Mouse (Mus musculus) v-Abl transformed pro-B cells (cell line): ENCODE measurements around the gene Gm21969.

Source experiments
- in situ Hi-C, 2 experiments: fragments of 400-800 bp; cut with MboI; formaldehyde crosslinking; loops; one replicate each; pipeline ENCODE4 v1.15.1; 2025; ENCODE audit not compliant: unreplicated experiment in 2 of 2

Gm21969 gene

DNA sequence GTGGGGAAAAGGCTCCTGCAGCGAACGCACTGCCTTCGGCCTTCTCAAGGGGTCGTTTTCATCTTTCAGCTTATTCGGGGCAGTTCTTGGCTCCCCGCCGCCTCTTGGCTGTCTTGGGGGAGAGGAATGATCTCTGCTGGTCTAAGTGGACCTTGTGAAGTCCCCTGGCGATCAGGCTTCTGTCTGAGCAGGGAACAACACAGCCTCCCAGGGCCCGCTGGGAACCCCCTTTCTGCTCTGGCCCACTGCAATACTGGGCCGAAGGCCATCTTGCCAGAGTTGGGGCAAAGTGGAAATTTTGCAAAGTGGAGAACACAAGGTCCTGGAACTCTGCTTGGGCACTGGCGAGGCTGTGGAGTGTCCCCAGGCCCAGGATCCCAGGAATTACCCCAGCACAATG lies 18.3 kb upstream of the Gm21969 start:
- in situ Hi-C loops, result no loop called here

DNA sequence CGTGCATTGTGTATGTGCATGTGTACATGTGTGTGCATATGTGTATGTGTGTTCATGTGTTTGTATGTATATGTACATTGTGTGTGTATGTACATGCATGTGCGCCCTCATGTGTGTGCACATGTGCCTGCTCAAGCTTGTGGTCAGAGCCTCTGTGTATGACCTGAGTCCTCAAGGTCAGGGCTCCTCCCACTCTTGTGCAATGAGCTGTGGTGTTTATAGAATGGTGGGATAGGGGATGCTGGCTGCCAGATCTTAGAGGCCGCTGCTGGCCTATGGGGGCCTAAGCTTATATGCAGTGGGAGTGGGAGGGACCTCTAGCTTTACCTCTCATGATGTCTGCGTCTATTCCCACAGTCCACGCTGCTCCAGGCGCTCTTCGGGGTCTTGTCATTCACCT lies 17.3 kb upstream of the Gm21969 start:
- in situ Hi-C loops, result no loop called here

DNA sequence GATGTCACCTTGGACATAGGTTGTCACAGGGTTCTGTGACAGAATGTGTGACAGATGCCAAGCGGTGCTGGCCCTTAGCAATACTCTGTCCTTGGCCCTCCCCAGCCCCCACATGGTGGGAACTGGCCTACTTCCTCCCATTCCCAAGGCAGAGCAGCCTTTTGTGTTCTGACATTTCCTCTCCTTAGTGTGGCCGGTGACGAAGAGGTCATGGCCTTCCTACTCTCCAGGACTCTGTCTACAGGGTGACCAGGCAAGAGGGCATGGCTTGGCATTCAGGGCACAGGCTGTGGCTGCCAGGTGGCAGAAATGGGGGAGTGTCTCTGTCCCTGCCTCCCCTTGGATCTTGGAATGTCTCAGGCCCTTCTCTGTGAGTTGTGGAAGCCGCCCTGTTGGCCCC lies 15.6 kb upstream of the Gm21969 start:
- in situ Hi-C loops, result no loop called here

DNA sequence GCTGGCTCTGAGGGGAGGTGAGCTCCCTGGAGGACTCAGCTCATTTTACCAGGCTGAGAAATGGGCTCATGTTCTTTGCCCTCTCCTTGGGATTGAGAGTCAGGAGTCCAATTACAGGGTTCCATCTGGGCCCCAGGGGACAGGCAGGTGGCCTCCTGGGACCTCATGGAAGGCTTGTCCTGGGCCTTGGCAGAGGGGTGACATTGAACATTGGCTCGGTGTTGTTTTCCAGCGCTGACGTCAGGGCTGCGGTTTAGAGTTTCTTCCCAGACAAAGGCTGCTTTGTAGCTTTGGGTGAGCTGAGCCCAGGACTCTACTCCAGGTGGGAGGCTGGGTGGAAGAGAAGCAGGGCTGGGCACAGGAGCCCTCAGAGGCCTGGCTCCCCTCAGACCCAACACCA lies 15.2 kb upstream of the Gm21969 start:
- in situ Hi-C loops, result no loop called here

DNA sequence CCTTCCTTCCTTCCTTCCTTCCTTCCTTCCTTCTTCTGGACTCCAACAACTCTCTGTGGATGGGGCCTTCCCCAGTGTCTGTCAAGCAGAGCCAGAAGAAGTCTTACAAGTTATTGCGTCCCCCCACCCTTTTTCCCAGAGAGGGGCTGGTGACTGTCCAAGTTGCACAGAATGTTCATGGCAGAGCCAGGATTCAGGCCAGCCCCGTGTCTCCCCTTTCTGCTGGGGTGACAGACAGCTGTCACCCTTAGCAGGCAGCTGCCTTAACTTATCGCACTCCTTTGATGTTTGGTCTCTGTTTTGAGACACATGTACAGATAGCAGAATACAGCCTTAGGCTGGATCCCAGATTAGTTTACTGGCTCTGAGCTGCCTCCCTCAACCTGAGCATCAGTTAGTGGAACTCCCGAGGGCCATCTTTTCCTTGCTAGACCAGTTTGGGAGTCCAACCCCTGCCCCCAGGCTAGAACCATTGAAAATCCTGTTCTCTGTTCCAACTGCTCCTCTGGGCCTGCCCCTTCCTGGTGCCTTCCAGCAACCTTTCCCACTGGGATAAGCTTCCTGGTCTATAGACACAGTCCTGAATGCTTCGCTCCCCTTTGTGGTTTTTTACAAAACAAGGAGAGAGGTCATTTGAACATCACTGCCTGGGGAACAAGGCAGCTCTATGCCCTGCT lies 13.5 kb upstream of the Gm21969 start:
- in situ Hi-C loops, result no loop called here

DNA sequence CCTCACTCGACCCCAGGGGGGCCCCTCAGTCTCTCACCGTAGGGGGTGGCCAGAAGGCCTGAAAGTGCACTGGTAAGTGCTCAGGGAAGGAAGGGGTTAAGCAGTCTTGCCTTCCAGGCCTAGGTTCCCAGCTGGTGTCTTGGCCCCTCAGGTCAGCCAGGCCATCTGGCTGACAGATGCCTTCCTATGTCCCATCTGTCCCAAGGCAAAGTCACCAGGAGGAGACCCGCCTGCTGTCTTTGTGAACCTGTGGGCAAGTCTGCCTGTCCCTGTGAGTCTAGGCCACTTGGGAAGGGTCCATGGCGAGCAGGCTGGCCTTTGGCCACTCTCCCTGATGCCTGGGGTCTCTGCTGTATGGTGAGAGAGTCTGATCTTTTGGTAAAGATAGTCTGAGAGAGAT lies 12.5 kb upstream of the Gm21969 start:
- in situ Hi-C loops, result no loop called here

DNA sequence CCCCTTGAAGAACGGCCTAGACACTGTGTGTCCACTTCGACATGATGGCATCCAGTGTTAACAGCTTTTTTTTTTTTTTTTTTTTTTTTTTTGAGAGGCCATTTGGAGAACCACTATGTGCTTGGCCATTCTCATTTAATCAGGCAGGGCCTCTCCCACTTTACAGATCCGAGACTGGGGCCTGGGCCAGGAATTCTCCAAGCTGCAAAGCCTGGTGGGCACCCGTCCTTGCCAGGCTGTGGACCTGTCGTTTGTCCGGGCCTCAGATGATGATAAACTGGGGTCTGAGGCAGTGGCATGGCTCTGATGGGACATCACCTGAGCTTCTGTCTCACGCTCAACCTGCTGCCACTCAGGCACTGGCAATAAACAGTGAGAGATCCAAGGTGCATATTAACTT lies 10.1 kb upstream of the Gm21969 start:
- in situ Hi-C loops, result no loop called here

DNA sequence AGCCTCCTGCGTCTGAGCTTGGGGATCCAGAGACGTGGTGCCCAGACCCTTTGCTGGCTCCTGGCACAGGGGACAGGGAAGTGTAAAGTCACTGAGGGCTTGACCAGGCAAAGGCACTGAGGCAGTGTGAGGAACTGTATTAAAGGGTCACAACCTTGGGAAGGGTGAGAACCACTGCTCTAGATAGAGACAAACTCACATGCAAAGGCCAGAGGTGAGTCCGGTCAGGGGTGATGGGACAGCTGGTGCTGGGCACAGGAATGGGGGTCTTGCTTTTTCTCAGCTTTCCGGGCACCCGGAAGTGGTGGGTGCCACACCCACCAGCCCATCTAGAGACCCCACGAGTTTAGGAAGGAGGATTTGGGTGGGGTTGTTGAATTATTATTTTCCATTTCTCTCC lies 9.6 kb upstream of the Gm21969 start:
- in situ Hi-C loops, result no loop called here

DNA sequence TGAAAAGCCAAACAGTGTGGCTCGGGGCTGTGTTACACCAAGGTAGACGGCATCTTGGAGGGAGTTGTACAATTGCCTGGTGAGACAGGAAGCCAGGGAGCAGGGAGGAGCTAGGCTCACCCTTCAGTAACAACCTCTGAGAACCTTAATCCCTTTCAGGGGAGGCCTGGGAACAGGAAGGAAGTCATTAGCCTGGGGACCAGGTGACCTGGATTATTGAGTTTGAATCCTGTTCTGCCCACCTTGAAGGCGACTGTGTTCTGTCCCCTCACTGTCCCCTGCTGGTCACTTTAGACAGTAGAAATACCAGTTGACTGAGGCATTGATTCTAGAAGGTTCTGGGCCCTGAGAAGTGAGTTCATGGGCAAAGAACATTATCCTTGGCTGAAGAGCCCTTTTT lies 8.9 kb upstream of the Gm21969 start:
- in situ Hi-C loops, result no loop called here

DNA sequence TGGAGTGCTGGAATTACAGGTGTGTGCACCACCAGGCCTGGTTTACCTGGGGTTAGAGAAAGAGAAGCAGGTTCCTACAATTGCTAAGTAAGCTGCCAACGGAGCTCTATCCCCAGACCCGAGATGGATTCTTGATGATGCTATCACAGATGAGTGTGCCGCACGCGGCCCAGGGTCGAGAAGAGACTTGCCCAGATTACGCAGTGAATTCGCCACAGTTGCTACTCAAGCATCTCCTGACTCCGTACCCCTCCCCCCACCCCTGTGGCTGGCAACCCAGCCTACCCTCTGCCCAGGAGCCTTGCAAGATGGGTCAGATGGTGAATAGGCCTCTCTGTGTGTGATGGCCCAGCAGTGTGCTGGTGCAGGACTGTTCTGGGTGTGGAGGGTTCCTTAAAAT lies 6.3 kb upstream of the Gm21969 start:
- in situ Hi-C loops, result no loop called here

DNA sequence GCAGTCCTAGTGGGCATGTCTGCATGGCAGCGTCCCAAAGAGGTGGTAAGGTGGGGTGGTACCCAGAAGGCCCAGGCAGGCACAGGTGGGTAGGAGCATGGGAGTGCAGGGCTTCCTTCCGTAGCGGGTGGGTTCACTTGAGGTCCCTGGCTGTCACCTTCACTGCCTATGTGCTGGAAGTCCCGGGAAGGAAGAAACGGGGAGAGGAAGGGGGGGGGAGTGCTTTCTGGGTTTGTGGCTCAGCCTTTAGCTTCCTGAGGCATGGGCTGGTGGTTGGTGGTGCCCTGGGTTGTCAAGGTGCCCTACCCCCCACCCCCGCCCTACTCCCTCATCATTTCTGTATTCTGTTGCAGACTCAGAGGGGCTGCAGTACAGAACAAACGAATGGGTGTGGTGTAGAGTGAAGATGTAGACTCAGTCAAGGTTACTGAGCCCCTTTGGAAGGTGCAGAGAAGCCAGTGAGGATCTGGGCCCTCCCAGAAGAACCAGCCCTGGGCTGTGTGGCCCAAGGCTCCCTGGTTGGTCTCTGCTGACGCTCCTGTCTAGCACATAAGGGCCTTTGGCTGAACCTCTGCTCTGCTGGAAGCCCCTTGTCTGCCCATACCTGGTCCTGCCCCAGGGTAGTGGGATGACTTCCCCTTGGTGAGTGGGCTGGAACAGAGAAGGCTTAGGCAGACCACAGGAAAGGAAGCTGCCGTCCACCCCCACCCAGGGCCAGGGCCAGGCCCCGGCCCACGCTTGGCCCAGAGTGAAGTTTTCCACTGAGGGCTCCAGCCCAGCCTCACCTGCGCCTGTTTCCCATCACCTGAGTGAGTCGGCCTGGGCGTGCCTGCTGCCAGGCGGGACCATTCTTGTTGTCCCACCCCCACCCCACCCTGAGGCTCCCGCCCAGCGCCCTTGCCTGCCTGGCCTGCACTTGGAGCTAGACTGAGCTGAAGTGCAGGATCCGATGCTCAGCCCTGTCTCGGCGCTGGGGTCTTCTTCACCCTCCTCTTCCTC lies 5.4 kb upstream of the Gm21969 start:
- in situ Hi-C loops, result no loop called here

DNA sequence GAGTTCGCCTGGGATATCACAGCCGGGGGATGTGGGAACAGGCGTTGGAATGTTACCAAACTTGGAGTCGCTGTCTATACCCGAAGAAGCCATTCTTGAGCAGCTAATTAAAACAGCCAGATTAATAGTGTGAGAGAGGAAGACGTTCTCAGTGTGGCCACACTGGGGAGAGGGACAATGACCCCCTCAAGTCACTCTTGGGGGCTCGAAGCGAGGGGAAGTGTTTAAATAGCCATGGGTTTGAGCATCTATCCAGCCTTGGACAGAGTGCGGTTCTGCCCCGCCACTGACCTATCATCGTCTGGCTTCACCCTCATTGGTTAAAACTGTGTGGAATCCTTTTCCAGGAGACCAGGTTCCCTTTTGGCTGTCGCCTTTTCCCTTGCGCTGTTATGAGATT lies 4.6 kb upstream of the Gm21969 start:
- in situ Hi-C loops, result no loop called here

DNA sequence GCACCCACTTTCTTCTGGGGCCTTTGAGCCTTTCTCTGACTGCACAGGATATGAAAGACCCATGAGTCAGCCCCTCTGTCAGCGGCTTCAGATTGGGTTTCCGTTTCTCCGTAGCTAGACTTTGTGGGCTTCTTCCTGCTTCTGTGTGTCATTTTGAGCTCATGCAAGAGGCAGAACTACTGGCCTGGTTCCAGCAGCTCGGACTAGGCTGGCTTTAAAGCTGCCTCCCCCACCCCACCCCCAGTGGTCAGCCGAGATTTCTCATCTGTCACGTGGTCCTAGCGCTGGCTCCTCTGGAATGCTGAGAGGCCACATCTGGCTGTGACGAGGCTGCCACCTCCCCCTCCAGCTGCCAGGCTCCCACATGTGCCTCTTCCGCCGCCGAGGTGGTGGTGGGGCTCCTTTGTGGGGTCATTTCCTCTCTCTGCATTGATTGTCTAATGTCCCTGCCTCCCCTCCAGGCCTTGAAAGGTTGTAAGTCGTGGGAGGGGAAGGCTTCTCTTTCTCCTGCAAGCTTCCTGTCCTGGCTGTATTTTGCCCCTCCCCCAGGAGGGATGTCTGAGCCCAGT lies 4.0 kb upstream of the Gm21969 start:
- in situ Hi-C loops, result no loop called here

DNA sequence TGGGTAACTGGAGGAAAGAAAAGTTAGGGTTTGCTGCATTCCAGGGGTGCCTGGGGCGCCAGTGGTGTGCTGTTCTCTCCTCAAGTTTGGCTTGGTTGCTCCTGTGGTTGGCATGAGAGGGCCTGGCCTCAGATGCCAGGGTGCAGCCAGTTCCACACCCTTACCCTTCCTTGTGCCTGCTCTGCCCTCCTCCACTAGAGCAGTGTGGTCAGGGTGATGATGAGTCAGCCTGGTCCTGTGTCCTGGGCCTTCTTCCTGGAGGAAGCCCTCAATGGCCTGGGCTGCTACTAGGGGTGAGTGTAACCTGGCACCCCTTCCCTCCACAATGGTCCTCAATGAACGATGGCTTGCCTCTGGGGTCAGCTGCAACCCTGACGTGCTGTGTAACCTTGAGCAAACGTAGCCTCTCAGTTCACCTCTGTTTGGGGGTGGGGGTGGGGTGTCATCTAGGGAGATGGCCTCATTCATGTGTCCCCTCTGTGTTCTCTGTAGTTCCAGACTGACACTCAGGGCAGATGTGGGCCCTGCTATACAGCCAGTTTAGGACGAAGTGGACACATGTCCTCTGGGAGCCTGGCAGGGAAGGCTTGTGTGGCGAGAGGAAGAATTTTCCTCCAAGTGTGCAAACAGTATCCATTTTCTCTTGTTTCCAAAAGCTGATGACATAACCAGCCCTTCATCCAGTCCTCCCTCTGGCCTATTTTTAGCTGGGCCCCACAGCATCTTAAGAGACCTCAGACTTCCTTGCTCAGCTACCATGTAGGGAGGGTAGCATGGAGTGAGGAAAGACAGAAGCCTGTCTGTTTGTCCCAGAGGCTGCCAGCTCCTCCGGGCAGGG lies 1.2 kb upstream of the Gm21969 start:
- in situ Hi-C loops, result loop anchor here in 1 of 2 experiments (25.0 kb wide), 1 partner anchor 514 kb away; the partner anchor contains the start of genes Htr6 and Nbl1

DNA sequence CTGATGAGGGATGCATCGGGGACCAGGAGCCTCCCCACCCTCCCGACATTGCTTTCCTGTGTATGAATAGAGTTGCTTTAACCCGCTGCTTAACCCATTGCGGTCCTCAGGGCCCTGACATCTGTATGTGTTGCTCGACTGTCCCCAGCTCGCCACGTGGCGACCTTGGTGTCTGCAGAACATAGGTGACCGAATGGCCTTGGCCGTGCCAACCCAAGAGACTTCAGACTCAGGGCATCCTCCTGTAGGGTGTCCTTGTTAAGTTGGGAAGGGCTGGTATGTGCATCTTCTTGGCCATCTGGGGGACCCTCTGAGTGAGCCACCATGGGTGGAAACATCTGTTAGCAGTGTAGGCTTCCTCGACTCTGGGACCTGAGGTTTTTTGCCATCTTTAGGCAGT lies 2.2 kb downstream of the Gm21969 start:
- in situ Hi-C loops, result loop anchor here in 1 of 2 experiments (25.0 kb wide), 1 partner anchor 518 kb away; the partner anchor contains the start of genes Htr6 and Nbl1

DNA sequence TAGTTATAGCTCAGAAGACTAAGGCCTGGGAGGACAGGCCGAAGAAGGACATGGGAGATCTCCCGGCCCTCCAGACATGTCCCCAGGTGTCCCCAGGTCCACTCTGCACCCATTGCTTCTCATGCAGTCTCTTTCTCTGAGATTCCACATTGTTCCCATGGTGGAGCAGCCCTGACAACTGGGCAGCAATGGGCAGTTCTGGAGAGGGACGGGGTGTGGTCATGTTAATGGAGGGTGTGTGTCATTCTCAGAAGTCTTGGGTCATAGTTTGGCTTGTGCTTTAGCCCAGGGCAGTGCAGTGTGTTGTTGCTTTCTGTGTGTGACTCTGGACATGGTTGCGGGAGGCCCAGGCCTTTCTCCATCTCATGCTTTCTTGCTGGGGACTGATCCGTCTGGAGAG lies 3.7 kb downstream of the Gm21969 start:
- in situ Hi-C loops, result loop anchor here in 1 of 2 experiments (25.0 kb wide), 1 partner anchor 519 kb away; the partner anchor contains the start of genes Htr6 and Nbl1

DNA sequence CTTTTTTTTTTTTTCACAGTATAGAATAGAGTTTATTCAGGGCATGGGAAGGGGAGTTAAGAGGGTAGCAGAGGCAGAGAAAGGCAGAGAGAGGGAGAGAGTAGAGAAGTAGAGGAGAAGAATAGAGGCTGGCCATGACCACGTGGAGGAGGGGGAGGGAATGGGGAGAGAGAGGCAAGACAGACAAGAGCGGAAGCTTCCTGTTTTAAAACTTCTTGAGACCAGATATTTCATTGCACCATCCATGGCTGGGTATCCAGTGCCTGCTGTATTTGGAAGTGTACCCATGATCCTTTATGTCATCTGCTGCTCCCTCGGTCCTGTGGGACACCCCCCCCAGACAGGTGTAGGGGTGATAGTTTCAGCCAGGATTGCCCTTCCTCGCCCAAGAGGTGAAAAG lies 6.0 kb downstream of the Gm21969 start:
- in situ Hi-C loops, result loop anchor here in 1 of 2 experiments (25.0 kb wide), 1 partner anchor 522 kb away; the partner anchor contains the start of genes Htr6 and Nbl1

DNA sequence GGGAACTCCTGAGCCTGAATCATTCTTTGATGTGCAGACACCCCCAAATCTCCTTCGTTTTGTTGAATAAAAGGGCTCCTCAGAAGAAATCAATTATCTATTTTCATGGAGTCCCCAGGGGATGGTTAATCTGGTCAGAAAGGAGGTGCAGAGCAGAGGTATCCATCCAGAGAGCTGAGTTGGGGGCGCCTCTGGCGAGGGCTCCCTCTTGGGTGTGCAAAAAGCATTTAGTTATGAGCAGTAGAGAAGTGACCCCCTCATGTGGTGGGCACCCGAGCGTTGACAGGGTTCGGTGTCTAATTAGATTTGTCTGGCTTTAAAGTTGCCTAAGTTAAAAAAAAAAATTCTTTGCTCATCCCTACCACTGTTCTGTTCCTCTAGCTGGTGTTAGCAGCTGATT lies 8.0 kb downstream of the Gm21969 start:
- in situ Hi-C loops, result loop anchor here in 1 of 2 experiments (5.0 to 25.0 kb wide), 2 partner anchors 139 to 524 kb away; partner anchors contain the start of genes Htr6 and Nbl1

DNA sequence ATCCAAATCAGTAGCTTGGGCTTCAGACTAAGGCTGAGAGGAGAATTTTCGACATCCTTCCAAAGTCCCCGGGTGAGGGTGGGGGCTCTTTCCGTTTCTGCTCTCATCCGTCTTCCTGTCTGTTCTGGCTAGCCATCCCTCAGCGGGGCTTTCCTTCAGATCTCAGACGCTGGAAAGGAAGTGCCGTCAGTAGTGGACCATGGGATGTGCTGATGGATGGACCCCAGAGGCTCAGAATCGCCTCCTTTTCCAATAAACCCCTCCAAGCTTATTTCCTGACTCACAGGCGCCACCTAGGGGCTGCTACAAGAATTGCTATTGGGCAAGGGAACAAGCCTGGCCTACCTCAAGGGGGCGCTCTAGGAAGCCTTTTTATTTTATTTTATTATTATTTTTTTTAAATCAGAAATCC lies 8.6 kb downstream of the Gm21969 start:
- in situ Hi-C loops, result loop anchor here in 1 of 2 experiments (5.0 to 25.0 kb wide), 2 partner anchors 139 to 524 kb away; partner anchors contain the start of genes Htr6 and Nbl1
